Mouse (Mus musculus) intestine, postnatal 0 days (tissue): ENCODE measurements at regions not wholly inside any gene's neighbourhood (a gene's known extent, or its start where the extent isn't known, plus 50 kb on each side); places are given as distances from the start of the nearest gene placed in this dataset.

Experiments
- ATAC-seq: fragments of 200-750 bp; cut with Nextera tagmentation; 2 replicates; pipeline ENCODE4 v1.8.0; 2017; ENCODE audit warnings: mild to moderate bottlenecking, moderate TSS enrichment, moderate library complexity
- H3K27ac ChIP-seq: fragments of 300-500 bp; sonication (generic); 2 replicates; pipeline ENCODE4 v1.5.1; 2014; ENCODE audit warnings: mild to moderate bottlenecking, low read depth, low read length, moderate library complexity
- H3K27me3 ChIP-seq: fragments of 300-500 bp; sonication (generic); replicated peaks from 2 replicates; pipeline ENCODE4 v1.6.1; 2014; ENCODE audit warnings: low read length, mixed read lengths; ENCODE audit not compliant: control insufficient read depth, insufficient read depth
- H3K36me3 ChIP-seq: fragments of 300-500 bp; sonication (generic); 2 replicates; pipeline ENCODE4 v1.6.1; 2014; ENCODE audit warnings: mild to moderate bottlenecking, moderate library complexity; ENCODE audit not compliant: control insufficient read depth, insufficient read depth
- H3K4me1 ChIP-seq: fragments of 300-500 bp; sonication (generic); replicated peaks from 2 replicates; pipeline ENCODE4 v1.6.1; 2014; ENCODE audit warnings: antibody characterized with exemption, low read length, mixed read lengths; ENCODE audit not compliant: control insufficient read depth, insufficient read depth
- H3K4me2 ChIP-seq: fragments of 300-500 bp; sonication (generic); replicated peaks from 2 replicates; pipeline ENCODE4 v1.6.1; 2014; ENCODE audit warnings: low read depth, mild to moderate bottlenecking, moderate library complexity
- H3K4me3 ChIP-seq: fragments of 300-500 bp; sonication (generic); 2 replicates; pipeline ENCODE4 v1.5.1; 2014; ENCODE audit warnings: low read depth, low read length
- H3K9ac ChIP-seq: fragments of 300-500 bp; sonication (generic); 2 replicates; pipeline ENCODE4 v1.6.1; 2014; ENCODE audit warnings: mild to moderate bottlenecking, low read depth, low read length
- H3K9me3 ChIP-seq: fragments of 300-500 bp; sonication (generic); 2 replicates; pipeline ENCODE4 v1.6.1; 2016; ENCODE audit warnings: mixed run types; ENCODE audit not compliant: control insufficient read depth
- CTCF ChIP-seq: sonication (generic); IDR thresholded peaks from 2 replicates; pipeline ENCODE4 v1.5.1; 2016; ENCODE audit warnings: low read depth, mild to moderate bottlenecking, control low read depth, antibody characterized with exemption, moderate library complexity
- WGBS: fragments of 180-500 bp; shearing (Covaris S2); extraction: QIAGEN DNeasy Blood & Tissue Kit; methylation state at CpG from one replicate; pipeline ENCODE4 v1.1.7; 2014; 5-methylcytosine and 5-hydroxymethylcytosine counted together

DNA sequence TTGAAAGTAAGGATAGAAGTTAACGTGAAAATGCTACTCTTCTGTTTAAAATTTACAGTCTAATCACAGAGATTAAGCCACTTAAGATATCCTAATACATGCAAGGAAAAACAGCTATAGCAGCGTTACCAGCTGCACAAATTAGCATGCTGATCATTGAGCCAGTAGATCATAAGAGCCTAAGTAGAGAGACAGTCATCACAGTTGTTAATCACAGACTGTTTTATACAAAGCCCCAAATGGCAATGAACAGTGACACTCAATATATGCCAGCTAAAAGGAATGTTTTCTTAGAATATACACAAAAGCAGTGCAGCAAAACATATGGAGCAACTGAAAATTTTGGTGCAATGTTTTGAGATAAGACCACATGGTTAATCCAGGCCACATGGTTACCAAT is 64.7 kb upstream of the Ppp1r3a start:
- H3K4me1 ChIP-seq: no peaks in the 10 kb centered on the region
- H3K9me3 ChIP-seq: no peaks in the 10 kb centered on the region
- H3K27me3 ChIP-seq: no peaks in the 10 kb centered on the region
- H3K36me3 ChIP-seq: no peaks in the 10 kb centered on the region
- H3K27ac ChIP-seq: no peak overlapping the region
- 64% methylated on average over 2 of the region's 2 CpGs for WGBS
- no peak for TF ChIP-seq CTCF
- no peak overlapping the region for H3K4me2 ChIP-seq
- H3K9ac ChIP-seq: no peak overlapping the region
- H3K4me3 ChIP-seq: no peak overlapping the region
- ATAC-seq: no peak

DNA sequence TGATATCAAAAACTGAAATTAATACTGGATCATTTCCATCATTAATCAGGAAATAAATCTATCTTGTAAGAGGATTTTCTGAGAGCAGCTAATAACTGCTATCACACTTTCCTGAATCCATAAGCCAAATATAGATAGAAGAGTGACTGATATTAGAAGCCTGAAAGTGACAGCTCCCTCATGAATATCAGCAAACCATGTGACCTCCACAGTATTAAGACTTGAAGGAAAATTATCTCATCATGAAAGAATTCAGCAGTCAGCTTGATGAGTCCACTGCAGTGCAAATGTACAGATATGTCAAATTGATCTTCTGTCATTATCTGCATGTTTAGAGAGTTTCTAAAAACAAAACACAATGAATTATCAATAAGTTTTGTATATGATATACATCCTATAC is 69.7 kb upstream of the Ppp1r3a start:
- Histone ChIP-seq H3K36me3 (no peaks in the 10 kb centered on the region), H3K9me3 (no peaks in the 10 kb centered on the region), H3K4me2 (no peak overlapping the region), H3K4me3 (no peak overlapping the region), H3K4me1 (no peaks in the 10 kb centered on the region), H3K27me3 (no peaks in the 10 kb centered on the region), H3K27ac (no peak overlapping the region), H3K9ac (no peak overlapping the region)
- no peak for TF ChIP-seq CTCF
- no peak for ATAC-seq

GRCm38 (mm10) chr6:14838910-14839309 is 62.2 kb upstream of the Foxp2 start:
- Histone ChIP-seq H3K9ac (no peak overlapping the region), H3K27me3 (no peaks in the 10 kb centered on the region), H3K4me1 (no peaks in the 10 kb centered on the region), H3K27ac (no peak overlapping the region), H3K9me3 (no peaks in the 10 kb centered on the region), H3K4me3 (no peak overlapping the region), H3K36me3 (no peaks in the 10 kb centered on the region), H3K4me2 (no peak overlapping the region)
- 0% methylated on average over 2 of the region's 2 CpGs for WGBS
- no peak for ATAC-seq
- peak; percentile 58 for TF ChIP-seq CTCF
